Mouse (Mus musculus): ENCODE measurements around the gene Gm5934.
"Not testable (repeated sequence)": the region's sequence is repeated elsewhere in the genome, so short reads cannot be mapped to it uniquely, and the experiment has no call there.

Gm5934 gene

GRCm38 (mm10) chrX:24500660-24501059 lies at the start of gene Gm5934:
Gene Gm5934, minus strand, starts transcription at chrX:24500760.
- not testable (repeated sequence) for DNase-seq (ENCODE audit: low read depth, low spot score)

Data from mesoderm, embryonic 11.5 days (tissue).